Mouse (Mus musculus) adrenal gland, adult 8-10 months (tissue): ENCODE measurements around the gene Ltbp4. TPM values are rescaled to one million over a fixed set of nuclear protein-coding genes. Genes with fewer than 3 reads are reported as not detected.

Experiments used
- DNase-seq: peaks from one replicate; pipeline ENCODE4 v3.0.0; 2022
- total RNA-seq, 4 experiments: library from RNA; stranded (reverse); gene quantifications; 2 replicates each; pipeline ENCODE4 v1.2.4; 2022

Ltbp4 gene
- total RNA-seq, 4 experiments from 2014 or later = 90.9 to 117 (median 108) TPM

DNA sequence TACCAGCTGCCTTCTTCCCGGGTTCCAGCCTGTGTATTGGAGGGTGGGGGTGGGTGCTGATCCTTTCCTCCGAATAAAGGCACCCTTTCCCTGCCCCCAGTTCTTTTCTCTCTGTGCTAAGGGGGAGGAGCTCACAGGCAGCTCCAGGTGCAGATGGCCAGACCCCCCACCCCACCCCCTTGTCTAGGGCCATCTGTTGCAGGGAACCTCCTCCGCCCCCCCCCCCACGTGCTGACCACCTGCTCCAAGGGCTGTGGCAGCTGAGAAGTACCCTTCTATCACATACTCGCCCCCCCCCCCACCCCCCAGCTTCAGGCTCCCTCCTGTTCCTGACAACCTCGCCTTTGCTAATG, 79.7 kb downstream of the Ltbp4 start:
- DNase-seq = no peak

DNA sequence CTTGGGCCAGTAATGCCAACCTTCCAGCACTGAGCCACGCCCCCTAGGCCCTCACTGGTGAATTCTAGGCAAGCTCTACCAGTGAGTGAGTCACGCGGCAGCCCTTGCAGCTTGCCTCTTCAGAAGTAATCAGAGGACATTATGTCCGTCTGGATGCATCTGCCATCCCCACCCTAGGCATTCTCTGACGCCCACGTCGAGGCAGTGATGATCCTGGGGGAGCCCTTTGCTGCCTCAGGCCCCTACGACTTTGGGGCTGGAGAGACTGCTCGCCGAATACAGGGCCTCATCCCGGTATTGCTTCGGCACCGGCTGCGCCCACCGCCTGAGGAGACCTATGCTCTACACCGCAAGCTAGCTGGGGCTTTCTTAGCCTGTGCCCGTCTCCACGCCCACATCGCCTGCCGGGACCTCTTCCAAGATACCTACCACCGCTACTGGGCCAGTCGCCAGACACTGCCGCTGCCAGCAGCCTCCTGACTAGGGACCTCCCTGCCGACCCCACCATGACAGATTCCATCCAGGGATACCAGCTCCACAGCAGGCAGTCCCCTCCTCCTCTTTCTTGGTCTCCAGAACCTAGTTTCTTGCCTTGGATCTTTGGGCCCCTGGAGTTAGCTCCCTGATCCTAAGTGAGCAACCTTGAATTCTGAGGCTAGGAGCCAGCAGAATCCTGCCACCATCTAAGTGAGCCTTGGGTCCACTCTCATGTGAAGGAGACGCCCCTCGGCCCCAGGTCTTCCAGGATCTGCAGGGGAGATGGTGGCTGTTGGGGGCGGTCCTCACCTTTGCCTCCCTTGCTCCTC, 80.2 kb downstream of the Ltbp4 start:
- peak; percentile 44 for DNase-seq

DNA sequence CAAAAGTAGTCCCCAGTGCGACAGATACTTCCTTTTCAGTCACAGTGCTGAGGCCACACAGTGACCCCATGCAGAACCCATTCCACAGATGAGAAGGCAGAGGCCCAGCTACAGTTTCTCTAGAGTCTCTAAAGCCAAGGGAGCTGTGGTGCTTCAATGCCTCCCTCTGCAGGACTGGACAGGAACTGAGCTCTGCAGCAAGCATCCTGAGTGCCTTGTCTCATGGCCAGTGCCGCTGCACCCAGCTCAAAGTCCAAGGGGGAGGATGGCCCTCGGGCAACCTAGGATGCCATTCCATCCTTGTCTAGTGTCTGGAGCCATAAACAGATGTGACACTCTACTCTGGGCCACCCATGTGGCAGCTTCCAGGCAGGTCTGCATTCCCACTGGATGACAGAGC, 81.8 kb downstream of the Ltbp4 start:
- no peak for DNase-seq

Other genes starting within 250 kb of the Ltbp4 start
- 100 to 1,000 TPM in 2 of 4 experiments, 1 to 10 TPM in 2; 4.1 to 631 (median 184) TPM for gene Cyp2f2, start 217.8 kb downstream of the Ltbp4 start, total RNA-seq
- gene Cyp2t4, start 184.0 kb downstream of the Ltbp4 start, total RNA-seq = not detected
- gene Egln2, start 170.9 kb downstream of the Ltbp4 start, total RNA-seq = 100 to 1,000 TPM in 3 of 4 experiments, 10 to 100 TPM in 1; 98.6 to 118 (median 107) TPM
- 10 to 100 TPM; 60.6 to 88.0 (median 81.4) TPM for gene Rab4b, start 158.8 kb downstream of the Ltbp4 start, total RNA-seq
- gene Gm21983, start 156.6 kb downstream of the Ltbp4 start, total RNA-seq = not detected
- gene Mia, start 156.5 kb downstream of the Ltbp4 start, total RNA-seq = under 1 TPM in 2 of 4 experiments, not detected in 2; 0.32 to 0.64 TPM
- gene BC024978, start 141.9 kb downstream of the Ltbp4 start, total RNA-seq = 10 to 100 TPM; 24.7 to 29.3 (median 27.4) TPM
- gene Snrpa, start 141.4 kb downstream of the Ltbp4 start, total RNA-seq = 10 to 100 TPM; 77.5 to 97.0 (median 85.2) TPM
- gene Itpkc, start 109.0 kb downstream of the Ltbp4 start, total RNA-seq = 10 to 100 TPM; 15.5 to 17.2 (median 16.2) TPM
- 10 to 100 TPM; 42.5 to 85.7 (median 61.0) TPM for gene Coq8b, start 104.7 kb downstream of the Ltbp4 start, total RNA-seq
- 10 to 100 TPM in 3 of 4 experiments, 1 to 10 TPM in 1; 8.9 to 16.2 (median 14.1) TPM for gene Numbl, start 79.3 kb downstream of the Ltbp4 start, total RNA-seq
- gene Shkbp1, start 18.3 kb upstream of the Ltbp4 start, total RNA-seq = 10 to 100 TPM; 19.4 to 41.1 (median 29.7) TPM
- 1 to 10 TPM in 1 of 4 experiments, not detected in 3; 4.0 TPM for gene Gm20479, start 19.7 kb upstream of the Ltbp4 start, total RNA-seq
- gene Sptbn4, start 110.0 kb upstream of the Ltbp4 start, total RNA-seq = 1 to 10 TPM; 3.0 to 8.0 (median 4.9) TPM
- 10 to 100 TPM; 33.7 to 49.5 (median 44.8) TPM for gene Blvrb, start 110.3 kb upstream of the Ltbp4 start, total RNA-seq
- gene Sertad3, start 136.1 kb upstream of the Ltbp4 start, total RNA-seq = 10 to 100 TPM; 12.6 to 19.4 (median 14.8) TPM
- gene Sertad1, start 149.2 kb upstream of the Ltbp4 start, total RNA-seq = 10 to 100 TPM; 20.2 to 37.1 (median 23.9) TPM
- gene Prx, start 161.6 kb upstream of the Ltbp4 start, total RNA-seq = 1 to 10 TPM; 2.6 to 4.7 (median 3.3) TPM
- 1 to 10 TPM in 1 of 4 experiments, under 1 TPM in 3; 0.23 to 1.1 (median 0.61) TPM for gene Hipk4, start 185.6 kb upstream of the Ltbp4 start, total RNA-seq
- gene Pld3, start 215.5 kb upstream of the Ltbp4 start, total RNA-seq = 100 to 1,000 TPM; 135 to 205 (median 166) TPM
- 10 to 100 TPM; 21.6 to 23.8 (median 22.0) TPM for gene 2310022A10Rik, start 215.5 kb upstream of the Ltbp4 start, total RNA-seq